In the genomic region with DNA sequence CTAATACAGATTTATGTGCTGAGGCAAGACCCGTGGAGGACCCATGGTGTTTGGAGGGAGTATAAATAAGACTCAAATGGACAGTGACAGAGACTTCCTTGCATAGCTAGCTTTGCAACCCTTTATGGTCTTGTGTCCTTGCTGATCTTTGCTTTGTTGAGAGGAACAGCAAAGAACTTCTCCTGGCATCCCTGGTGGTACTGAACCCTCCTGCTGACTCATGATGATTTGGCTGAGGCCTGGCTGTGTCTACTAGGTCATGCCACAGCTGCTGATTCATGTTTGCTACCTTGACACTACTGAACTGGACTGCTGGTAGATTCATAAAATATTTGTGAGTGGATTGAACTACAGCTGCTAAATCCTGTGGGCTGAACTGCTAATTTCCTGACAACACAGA, we compare ENCODE assay signal across 33 mouse cellular contexts.
A peak's percentile ranks its signal among the peaks of the same experiment; 100 is the strongest.
DNase-seq lines count a peak whose midpoint lies in the region; ATAC-seq and TF ChIP-seq lines count a peak whose summit lies in the region.
"Had no signal": no experiment of that assay in that cellular context is flagged by ENCODE, and none has a peak within 500 bp of the region (broad histone marks: within the 10 kb centered on the region; RNA-seq: fewer than 3 reads in every experiment).

No protein-coding gene starts in this region.

- H3K9ac ChIP-seq in hindbrain, embryonic 14.5 days = no peak overlapping the region
- no peak overlapping the region for H3K9ac ChIP-seq in hindbrain, postnatal 0 days (replicated peaks; ENCODE audit: low read length)
- H3K9ac ChIP-seq: embryonic facial prominence, embryonic 12.5 days; forebrain, embryonic 12.5 days; forebrain, postnatal 0 days; hindbrain, embryonic 12.5 days; limb, embryonic 15.5 days; neural tube, embryonic 15.5 days; stomach, embryonic 15.5 days had no signal

- no peak for TF ChIP-seq POLR2A in kidney, adult 2 months (IDR thresholded peaks at IDR 0.05; ENCODE audit: low read depth, low read length)
- TF ChIP-seq POLR2A in thymus, adult 2 months (IDR thresholded peaks at IDR 0.05; ENCODE audit: control insufficient read depth, extremely low read depth, insufficient read depth, low read length, poor library complexity) = no peak

- H3K9me3 ChIP-seq in hindbrain, embryonic 14.5 days (ENCODE audit: control insufficient read depth, low read length) = no peaks in the 10 kb centered on the region
- H3K9me3 ChIP-seq in hindbrain, postnatal 0 days (ENCODE audit: low read length) = no peaks in the 10 kb centered on the region
- H3K9me3 ChIP-seq: embryonic facial prominence, embryonic 12.5 days; forebrain, embryonic 12.5 days; heart, embryonic 10.5 days; hindbrain, embryonic 12.5 days; limb, embryonic 10.5 days; limb, embryonic 15.5 days; neural tube, embryonic 15.5 days; stomach, embryonic 15.5 days had no signal

- H3K27me3 ChIP-seq in hindbrain, embryonic 14.5 days (ENCODE audit: control insufficient read depth, insufficient read depth, low read length) = no peaks in the 10 kb centered on the region
- H3K27me3 ChIP-seq in hindbrain, postnatal 0 days (ENCODE audit: insufficient read depth, low read length) = no peaks in the 10 kb centered on the region
- H3K27me3 ChIP-seq in kidney, adult 2 months (replicated peaks; ENCODE audit: control insufficient read depth, insufficient read depth, low read length) = no peaks in the 10 kb centered on the region
- no peaks in the 10 kb centered on the region for H3K27me3 ChIP-seq in thymus, adult 2 months (ENCODE audit: control insufficient read depth, insufficient read depth, low read length)
- H3K27me3 ChIP-seq: embryonic facial prominence, embryonic 12.5 days; forebrain, embryonic 12.5 days; hindbrain, embryonic 12.5 days; limb, embryonic 15.5 days; neural tube, embryonic 15.5 days; stomach, embryonic 15.5 days had no signal

- no peak for TF ChIP-seq CTCF in hindbrain, postnatal 0 days (IDR thresholded peaks at IDR 0.05; ENCODE audit: low read depth)
- TF ChIP-seq CTCF in kidney, adult 2 months (conservative IDR thresholded peaks at IDR 0.05; ENCODE audit: insufficient read depth, insufficient read length, low read depth, low read length) = no peak
- no peak for TF ChIP-seq CTCF in thymus, adult 2 months (IDR thresholded peaks at IDR 0.05; ENCODE audit: borderline replicate concordance, control insufficient read depth, extremely low read depth, insufficient read depth, low read length, poor library complexity)

- no peak overlapping the region for H3K27ac ChIP-seq in hindbrain, embryonic 14.5 days
- H3K27ac ChIP-seq in hindbrain, postnatal 0 days = no peak overlapping the region
- no peak overlapping the region for H3K27ac ChIP-seq in kidney, adult 2 months (ENCODE audit: insufficient read depth, low read depth, low read length)
- H3K27ac ChIP-seq in thymus, adult 2 months (ENCODE audit: control insufficient read depth, insufficient read depth, low read length) = no peak overlapping the region
- H3K27ac ChIP-seq: embryonic facial prominence, embryonic 12.5 days; forebrain, embryonic 12.5 days; heart, embryonic 10.5 days; hindbrain, embryonic 12.5 days; limb, embryonic 10.5 days; limb, embryonic 15.5 days; macrophage; neural tube, embryonic 15.5 days; stomach, embryonic 15.5 days had no signal

- no peaks in the 10 kb centered on the region for H3K4me1 ChIP-seq in hindbrain, embryonic 14.5 days (replicated peaks; ENCODE audit: control insufficient read depth, insufficient read depth, low read length)
- no peaks in the 10 kb centered on the region for H3K4me1 ChIP-seq in hindbrain, postnatal 0 days (ENCODE audit: insufficient read depth, low read length)
- no peaks in the 10 kb centered on the region for H3K4me1 ChIP-seq in kidney, adult 2 months (ENCODE audit: control insufficient read depth, insufficient read depth, low read length)
- H3K4me1 ChIP-seq in thymus, adult 2 months (replicated peaks; ENCODE audit: control insufficient read depth, insufficient read depth, low read length) = no peaks in the 10 kb centered on the region
- H3K4me1 ChIP-seq: embryonic facial prominence, embryonic 12.5 days; forebrain, embryonic 12.5 days; heart, embryonic 10.5 days; hindbrain, embryonic 12.5 days; limb, embryonic 10.5 days; limb, embryonic 15.5 days; neural tube, embryonic 15.5 days; stomach, embryonic 15.5 days had no signal

- DNase-seq in hindbrain, embryonic 14.5 days (ENCODE audit: low spot score) = peak; percentile 12
- no peak for DNase-seq in hindbrain, postnatal 0 days (ENCODE audit: low spot score)
- peak; percentile 64 for DNase-seq in 416B (ENCODE audit: low read depth)
- peak; percentile 44 for DNase-seq in adrenal gland, postnatal 14 days
- no peak for DNase-seq in kidney, adult 2 months
- DNase-seq in thymus, adult 2 months = no peak
- DNase-seq: cerebellum, adult 11 months; cerebellum, adult 9-10 months; embryo, embryonic 11 days; forebrain, postnatal 0 days; gastrocnemius, postnatal 10 days; heart, adult 11 months; heart, postnatal 36 days; kidney, postnatal 14 days; layer of hippocampus, adult 9-11 months; lung, adult 2 months; lung, postnatal 10 days; midbrain, embryonic 14.5 days; retina, postnatal 1 day; right cerebral cortex, postnatal 25 days; thymus, postnatal 25 days had no signal

- ATAC-seq in hindbrain, embryonic 14.5 days (ENCODE audit: low FRiP score) = no peak
- ATAC-seq in hindbrain, postnatal 0 days = no peak
- 0 out of 2 replicates have a peak, but pooled peaks have one; percentile 23 for ATAC-seq in megakaryocyte progenitor cell, adult 5-6 weeks (replicated peaks; ENCODE audit: poor library complexity)
- ATAC-seq: CD4-positive, CD25-positive, alpha-beta regulatory T cell, adult 4 months; forebrain, postnatal 0 days; intestine, postnatal 0 days had no signal

- WGBS in hindbrain, embryonic 14.5 days = 88% methylated on average over 1 of the region's 1 CpGs
- 89% methylated on average over 1 of the region's 1 CpGs for WGBS in hindbrain, postnatal 0 days
- WGBS in kidney, adult 2 months = 40% methylated on average over 1 of the region's 1 CpGs
- WGBS in thymus, adult 2 months = 84% methylated on average over 1 of the region's 1 CpGs

- no peaks in the 10 kb centered on the region for H3K36me3 ChIP-seq in hindbrain, embryonic 14.5 days (replicated peaks; ENCODE audit: control insufficient read depth, insufficient read depth)
- H3K36me3 ChIP-seq in hindbrain, postnatal 0 days (ENCODE audit: insufficient read depth, low read length) = no peaks in the 10 kb centered on the region
- H3K36me3 ChIP-seq in kidney, adult 2 months (ENCODE audit: control insufficient read depth, insufficient read depth, low read length) = no peaks in the 10 kb centered on the region
- H3K36me3 ChIP-seq in thymus, adult 2 months (ENCODE audit: control insufficient read depth, insufficient read depth, low read length) = no peaks in the 10 kb centered on the region
- H3K36me3 ChIP-seq: embryonic facial prominence, embryonic 12.5 days; forebrain, embryonic 12.5 days; heart, embryonic 10.5 days; hindbrain, embryonic 12.5 days; limb, embryonic 10.5 days; limb, embryonic 15.5 days; neural tube, embryonic 15.5 days; stomach, embryonic 15.5 days had no signal

- H3K4me2 ChIP-seq in hindbrain, embryonic 14.5 days (replicated peaks) = no peak overlapping the region
- no peak overlapping the region for H3K4me2 ChIP-seq in hindbrain, postnatal 0 days (ENCODE audit: low read depth, low read length)
- H3K4me2 ChIP-seq: embryonic facial prominence, embryonic 12.5 days; forebrain, embryonic 12.5 days; hindbrain, embryonic 12.5 days; limb, embryonic 15.5 days; neural tube, embryonic 15.5 days; stomach, embryonic 15.5 days had no signal

- no peak overlapping the region for H3K4me3 ChIP-seq in hindbrain, embryonic 14.5 days (replicated peaks; ENCODE audit: low read length)
- no peak overlapping the region for H3K4me3 ChIP-seq in hindbrain, postnatal 0 days (ENCODE audit: low read length)
- H3K4me3 ChIP-seq in kidney, adult 2 months (ENCODE audit: insufficient read depth, low read depth, low read length) = no peak overlapping the region
- no peak overlapping the region for H3K4me3 ChIP-seq in thymus, adult 2 months (ENCODE audit: control insufficient read depth, insufficient read depth, low read length)
- H3K4me3 ChIP-seq: embryonic facial prominence, embryonic 12.5 days; forebrain, embryonic 12.5 days; heart, embryonic 10.5 days; hindbrain, embryonic 12.5 days; limb, embryonic 10.5 days; limb, embryonic 15.5 days; neural tube, embryonic 15.5 days; stomach, embryonic 15.5 days had no signal

Comparison
In these comparisons a context has a peak if more than half of its experiments do, and no peak if none do; other contexts are left out.
1. DNase-seq: peak in hindbrain, embryonic 14.5 days (single experiment), 416B (single experiment) and adrenal gland, postnatal 14 days (single experiment); none in hindbrain, postnatal 0 days (single experiment), kidney, adult 2 months (single experiment) and thymus, adult 2 months (single experiment).